Mouse (Mus musculus): Measurements from ENCODE around the gene Olfr281.
"Not testable (repeated sequence)": the region's sequence is repeated elsewhere in the genome, so short reads cannot be mapped to it uniquely, and the experiment has no call there.

The Olfr281 gene

GRCm38 (mm10) chr15:98452288-98452687, at the start of gene Olfr281:
Olfr281 (plus strand) TSS chr15:98452588.
- no peak for DNase-seq

- no peak for DNase-seq
Observed at GRCm38 (mm10) chr15:98408406-98409060, 43.9 kb upstream of the Olfr281 start.

GRCm38 (mm10) chr15:98409635-98410034, 42.8 kb upstream of the Olfr281 start:
- DNase-seq, result no peak

GRCm38 (mm10) chr15:98410249-98410648, 42.1 kb upstream of the Olfr281 start:
- no peak for DNase-seq

- DNase-seq, result no peak
Observed at GRCm38 (mm10) chr15:98415996-98416395, 36.4 kb upstream of the Olfr281 start.

GRCm38 (mm10) chr15:98416802-98417201, 35.6 kb upstream of the Olfr281 start:
- DNase-seq, result not testable (repeated sequence)

GRCm38 (mm10) chr15:98417285-98417684, 35.1 kb upstream of the Olfr281 start:
- DNase-seq, result not testable (repeated sequence)

- DNase-seq, result no peak
Observed at GRCm38 (mm10) chr15:98418096-98418495, 34.3 kb upstream of the Olfr281 start.

- DNase-seq, result no peak
Observed at GRCm38 (mm10) chr15:98420897-98421296, 31.5 kb upstream of the Olfr281 start.

GRCm38 (mm10) chr15:98424326-98424725, 28.1 kb upstream of the Olfr281 start:
- no peak for DNase-seq

GRCm38 (mm10) chr15:98424753-98425152, 27.6 kb upstream of the Olfr281 start:
- no peak for DNase-seq

GRCm38 (mm10) chr15:98425188-98425587, 27.2 kb upstream of the Olfr281 start:
- no peak for DNase-seq

GRCm38 (mm10) chr15:98430925-98431324, 21.5 kb upstream of the Olfr281 start, which contains the start of gene Olfr282:
Olfr282 (plus strand) TSS chr15:98431225.
- DNase-seq, result not testable (repeated sequence)

- no peak for DNase-seq
Observed at GRCm38 (mm10) chr15:98444561-98444960, 7.8 kb upstream of the Olfr281 start.

GRCm38 (mm10) chr15:98448521-98448920, 3.9 kb upstream of the Olfr281 start:
- DNase-seq, result peak; percentile 13

- DNase-seq, result no peak
Observed at GRCm38 (mm10) chr15:98469596-98469995, 17.2 kb downstream of the Olfr281 start, which contains the start of gene OR5BS1P. OR5BS1P (plus strand) TSS chr15:98469896.

- no peak for DNase-seq
Observed at GRCm38 (mm10) chr15:98471539-98471938, 19.2 kb downstream of the Olfr281 start.

- no peak for DNase-seq
Observed at GRCm38 (mm10) chr15:98474958-98475357, 22.6 kb downstream of the Olfr281 start.

GRCm38 (mm10) chr15:98475382-98475781, 23.0 kb downstream of the Olfr281 start:
- DNase-seq, result peak; percentile 20

- DNase-seq, result no peak
Observed at GRCm38 (mm10) chr15:98476281-98476680, 23.9 kb downstream of the Olfr281 start.

- DNase-seq, result no peak
Observed at GRCm38 (mm10) chr15:98479568-98480102, 27.2 kb downstream of the Olfr281 start.

- no peak for DNase-seq
Observed at GRCm38 (mm10) chr15:98482701-98483100, 30.3 kb downstream of the Olfr281 start, which contains the start of gene Lalba. Lalba (minus strand) TSS chr15:98482721.

GRCm38 (mm10) chr15:98483907-98484886, 31.8 kb downstream of the Olfr281 start:
- no peak for DNase-seq

Measured in cerebellum, adult 9-11 months (tissue).